Mouse (Mus musculus): ENCODE measurements around the gene Spag17. TPM values are rescaled to one million over a fixed set of nuclear protein-coding genes. Genes with fewer than 3 reads are reported as not detected.

Gene Spag17
- polyA plus RNA-seq, 1 experiment from 2014 or later, result 0.40 TPM

- no peak for ATAC-seq (replicated peaks; ENCODE audit: insufficient number of reproducible peaks, insufficient read depth, low FRiP score, low read depth)
- WGBS, result 81% methylated on average over 8 of the region's 8 CpGs
Measured at GRCm38 (mm10) chr3:99913809-99914439, 28.7 kb downstream of the Spag17 start.

GRCm38 (mm10) chr3:99922944-99923343, 37.7 kb downstream of the Spag17 start:
- Histone ChIP-seq H3K27ac (no peak overlapping the region), H3K4me3 (no peak overlapping the region), H3K27me3 (no peaks in the 10 kb centered on the region), H3K9me3 (replicated peaks) (no peaks in the 10 kb centered on the region), H3K36me3 (no peaks in the 10 kb centered on the region), H3K4me2 (no peak overlapping the region), H3K4me1 (replicated peaks) (no peaks in the 10 kb centered on the region), H3K9ac (no peak overlapping the region)
- 75% methylated on average over 3 of the region's 3 CpGs for WGBS
- no peak for ATAC-seq (replicated peaks; ENCODE audit: insufficient number of reproducible peaks, insufficient read depth, low FRiP score, low read depth)

More at GRCm38 (mm10) chr3:99913809-99914439, 28.7 kb downstream of the Spag17 start:
- H3K4me1 ChIP-seq (replicated peaks), result no peaks in the 10 kb centered on the region
- H3K4me2 ChIP-seq, result no peak overlapping the region
- H3K27ac ChIP-seq, result no peak overlapping the region
- H3K36me3 ChIP-seq, result no peaks in the 10 kb centered on the region
- no peaks in the 10 kb centered on the region for H3K9me3 ChIP-seq (replicated peaks)
- H3K9ac ChIP-seq, result no peak overlapping the region
- no peak overlapping the region for H3K4me3 ChIP-seq
- no peaks in the 10 kb centered on the region for H3K27me3 ChIP-seq

GRCm38 (mm10) chr3:99930920-99931620, 45.9 kb downstream of the Spag17 start:
- Histone ChIP-seq H3K27me3 (0 out of 2 replicates have a peak, but pooled peaks cover 5% of the 10 kb centered on the region), H3K36me3 (no peaks in the 10 kb centered on the region), H3K4me1 (replicated peaks) (no peaks in the 10 kb centered on the region), H3K27ac (no peak overlapping the region), H3K9me3 (replicated peaks) (no peaks in the 10 kb centered on the region), H3K4me2 (no peak overlapping the region), H3K4me3 (no peak overlapping the region), H3K9ac (no peak overlapping the region)
- WGBS, result 72% methylated on average over 12 of the region's 12 CpGs
- no peak for ATAC-seq (replicated peaks; ENCODE audit: insufficient number of reproducible peaks, insufficient read depth, low FRiP score, low read depth)

GRCm38 (mm10) chr3:99936159-99936558, 51.0 kb downstream of the Spag17 start:
- ATAC-seq (replicated peaks; ENCODE audit: insufficient number of reproducible peaks, insufficient read depth, low FRiP score, low read depth), result no peak
- H3K27ac ChIP-seq, result no peak overlapping the region
- WGBS, result 25% methylated on average over 1 of the region's 1 CpGs

GRCm38 (mm10) chr3:99938611-99939286, 53.5 kb downstream of the Spag17 start:
- Histone ChIP-seq H3K4me1 (replicated peaks) (no peaks in the 10 kb centered on the region), H3K9me3 (replicated peaks) (no peaks in the 10 kb centered on the region), H3K4me3 (no peak overlapping the region), H3K27me3 (0 out of 2 replicates have a peak, but pooled peaks cover under 1% of the 10 kb centered on the region), H3K9ac (no peak overlapping the region), H3K27ac (no peak overlapping the region), H3K36me3 (no peaks in the 10 kb centered on the region), H3K4me2 (no peak overlapping the region)
- WGBS, result 25% methylated on average over 8 of the region's 8 CpGs
- no peak for ATAC-seq (replicated peaks; ENCODE audit: insufficient number of reproducible peaks, insufficient read depth, low FRiP score, low read depth)

More at GRCm38 (mm10) chr3:99936159-99936558, 51.0 kb downstream of the Spag17 start:
- H3K36me3 ChIP-seq, result no peaks in the 10 kb centered on the region
- 0 out of 2 replicates have a peak, but pooled peaks cover 5% of the 10 kb centered on the region for H3K27me3 ChIP-seq
- H3K4me2 ChIP-seq, result no peak overlapping the region
- H3K9me3 ChIP-seq (replicated peaks), result no peaks in the 10 kb centered on the region
- H3K4me3 ChIP-seq, result no peak overlapping the region
- no peaks in the 10 kb centered on the region for H3K4me1 ChIP-seq (replicated peaks)
- no peak overlapping the region for H3K9ac ChIP-seq

GRCm38 (mm10) chr3:99945171-99945570, 60.0 kb downstream of the Spag17 start:
- ATAC-seq (replicated peaks; ENCODE audit: insufficient number of reproducible peaks, insufficient read depth, low FRiP score, low read depth), result no peak
- Histone ChIP-seq H3K4me2 (no peak overlapping the region), H3K36me3 (no peaks in the 10 kb centered on the region), H3K9ac (no peak overlapping the region), H3K9me3 (replicated peaks) (no peaks in the 10 kb centered on the region), H3K27ac (no peak overlapping the region), H3K4me3 (no peak overlapping the region), H3K4me1 (replicated peaks) (no peaks in the 10 kb centered on the region), H3K27me3 (no peaks in the 10 kb centered on the region)
- 48% methylated on average over 2 of the region's 2 CpGs for WGBS

GRCm38 (mm10) chr3:99954039-99954602, 68.9 kb downstream of the Spag17 start:
- H3K4me1 ChIP-seq (replicated peaks), result no peaks in the 10 kb centered on the region
- H3K4me3 ChIP-seq, result no peak overlapping the region
- 61% methylated on average over 9 of the region's 9 CpGs for WGBS
- no peak overlapping the region for H3K27ac ChIP-seq
- H3K27me3 ChIP-seq, result no peaks in the 10 kb centered on the region
- no peak overlapping the region for H3K4me2 ChIP-seq
- no peak for ATAC-seq (replicated peaks; ENCODE audit: insufficient number of reproducible peaks, insufficient read depth, low FRiP score, low read depth)
- H3K9me3 ChIP-seq (replicated peaks), result no peaks in the 10 kb centered on the region
- no peaks in the 10 kb centered on the region for H3K36me3 ChIP-seq
- no peak overlapping the region for H3K9ac ChIP-seq

- H3K4me1 ChIP-seq (replicated peaks), result no peaks in the 10 kb centered on the region
- no peaks in the 10 kb centered on the region for H3K27me3 ChIP-seq
- ATAC-seq (replicated peaks; ENCODE audit: insufficient number of reproducible peaks, insufficient read depth, low FRiP score, low read depth), result no peak
- no peak overlapping the region for H3K4me2 ChIP-seq
- H3K27ac ChIP-seq, result no peak overlapping the region
- H3K9me3 ChIP-seq (replicated peaks), result no peaks in the 10 kb centered on the region
- H3K4me3 ChIP-seq, result no peak overlapping the region
- H3K36me3 ChIP-seq, result no peaks in the 10 kb centered on the region
- no peak overlapping the region for H3K9ac ChIP-seq
Measured at GRCm38 (mm10) chr3:99956517-99956916, 71.3 kb downstream of the Spag17 start.

- no peak for ATAC-seq (replicated peaks; ENCODE audit: insufficient number of reproducible peaks, insufficient read depth, low FRiP score, low read depth)
- no peaks in the 10 kb centered on the region for H3K9me3 ChIP-seq (replicated peaks)
- no peaks in the 10 kb centered on the region for H3K36me3 ChIP-seq
- H3K27me3 ChIP-seq, result no peaks in the 10 kb centered on the region
- H3K9ac ChIP-seq, result no peak overlapping the region
- no peak overlapping the region for H3K4me3 ChIP-seq
- no peak overlapping the region for H3K4me2 ChIP-seq
- no peaks in the 10 kb centered on the region for H3K4me1 ChIP-seq (replicated peaks)
- no peak overlapping the region for H3K27ac ChIP-seq
- WGBS, result 71% methylated on average over 7 of the region's 7 CpGs
Measured at GRCm38 (mm10) chr3:99959805-99960485, 74.7 kb downstream of the Spag17 start.

GRCm38 (mm10) chr3:99964345-99964744, 79.1 kb downstream of the Spag17 start:
- Histone ChIP-seq H3K9me3 (replicated peaks) (no peaks in the 10 kb centered on the region), H3K27ac (no peak overlapping the region), H3K27me3 (no peaks in the 10 kb centered on the region), H3K36me3 (no peaks in the 10 kb centered on the region), H3K4me3 (no peak overlapping the region), H3K9ac (no peak overlapping the region), H3K4me1 (replicated peaks) (no peaks in the 10 kb centered on the region), H3K4me2 (no peak overlapping the region)
- 88% methylated on average over 6 of the region's 6 CpGs for WGBS
- ATAC-seq (replicated peaks; ENCODE audit: insufficient number of reproducible peaks, insufficient read depth, low FRiP score, low read depth), result no peak

- WGBS, result 67% methylated on average over 4 of the region's 4 CpGs
- Histone ChIP-seq H3K4me2 (no peak overlapping the region), H3K27ac (no peak overlapping the region), H3K36me3 (no peaks in the 10 kb centered on the region), H3K9me3 (replicated peaks) (no peaks in the 10 kb centered on the region), H3K9ac (no peak overlapping the region), H3K4me1 (replicated peaks) (no peaks in the 10 kb centered on the region), H3K27me3 (no peaks in the 10 kb centered on the region), H3K4me3 (no peak overlapping the region)
- ATAC-seq (replicated peaks; ENCODE audit: insufficient number of reproducible peaks, insufficient read depth, low FRiP score, low read depth), result no peak
Measured at GRCm38 (mm10) chr3:99965863-99966262, 80.7 kb downstream of the Spag17 start.

Data from heart, embryonic 15.5 days (tissue).